Comparison of ENCODE assay signal across 28 mouse cellular contexts in genomic region chr6:40613260-40613852, GRCm38 (mm10). TPM values are rescaled to one million over a fixed set of nuclear protein-coding genes. Genes with fewer than 3 reads are reported as not detected.
DNase-seq lines count a peak whose midpoint lies in the region; ATAC-seq lines count a peak whose summit lies in the region.
"Had no signal": no experiment of that assay in that cellular context is flagged by ENCODE, and none has a peak within 500 bp of the region (broad histone marks: within the 10 kb centered on the region; RNA-seq: fewer than 3 reads in every experiment).

Gene Tas2r138, minus strand, starts transcription at chr6:40613310.

- no peaks in the 10 kb centered on the region for H3K36me3 ChIP-seq in forebrain, embryonic 10.5 days (replicated peaks)
- H3K36me3 ChIP-seq: embryonic facial prominence, embryonic 13.5 days; embryonic facial prominence, embryonic 15.5 days; forebrain, embryonic 15.5 days; G1E had no signal

- H3K27me3 ChIP-seq in forebrain, embryonic 10.5 days (ENCODE audit: poor library complexity, severe bottlenecking): no peaks in the 10 kb centered on the region
- H3K27me3 ChIP-seq: embryonic facial prominence, embryonic 13.5 days; embryonic facial prominence, embryonic 15.5 days; forebrain, embryonic 13.5 days; forebrain, embryonic 15.5 days had no signal

- H3K27ac ChIP-seq in forebrain, embryonic 10.5 days: no peak within 1 kb of the TSS
- H3K27ac ChIP-seq: embryonic facial prominence, embryonic 13.5 days; embryonic facial prominence, embryonic 15.5 days; forebrain, embryonic 13.5 days; forebrain, embryonic 15.5 days had no signal

- DNase-seq in A20 (ENCODE audit: low read depth, low spot score): peak; percentile 87
- no peak for DNase-seq in left cerebral cortex, postnatal 4 days
- DNase-seq in forebrain, embryonic 10.5 days (ENCODE audit: extremely low spot score, low spot score): no peak
- no peak for DNase-seq in left cerebral cortex, postnatal 36 days (ENCODE audit: low spot score in 2 of 2)
- DNase-seq: adrenal gland, adult 8-10 months; adrenal gland, postnatal 14 days; adrenal gland, postnatal 36 days; cerebellum, adult 11-12 months; cerebellum, adult 2 months; cerebellum, adult 9-10 months; cerebellum, postnatal 10 days; cerebellum, postnatal 25 days; embryo, embryonic 11 days; forebrain, postnatal 0 days had no signal

- H3K9me3 ChIP-seq in forebrain, embryonic 10.5 days: no peaks in the 10 kb centered on the region
- H3K9me3 ChIP-seq: embryonic facial prominence, embryonic 13.5 days; embryonic facial prominence, embryonic 15.5 days; forebrain, embryonic 13.5 days; forebrain, embryonic 15.5 days; G1E had no signal

- H3K4me3 ChIP-seq in forebrain, embryonic 10.5 days: no peak within 1 kb of the TSS
- H3K4me3 ChIP-seq: embryonic facial prominence, embryonic 13.5 days; embryonic facial prominence, embryonic 15.5 days; erythroblast, embryonic 14.5 days; forebrain, embryonic 13.5 days; forebrain, embryonic 15.5 days had no signal

- intact Hi-C loops in left cerebral cortex, postnatal 4 days (cut with DNase I): loop anchor here (10.0 kb wide), 1 partner anchor 231 kb away; no protein-coding TSS in a partner anchor
- intact Hi-C loops in left cerebral cortex, postnatal 36 days (cut with DNase I): no loop called here

- ATAC-seq in common myeloid progenitor, adult 5-6 weeks (replicated peaks; ENCODE audit: low read depth, poor library complexity, severe bottlenecking): peak; percentile 45; the same call in 1 of the 2 replicates
- ATAC-seq in megakaryocyte, adult 5-6 weeks (ENCODE audit: poor library complexity, severe bottlenecking): peak; percentile 73
- ATAC-seq: activated CD4-positive, CD25-positive, alpha-beta regulatory T cell, adult 4 months; forebrain, embryonic 13.5 days; forebrain, embryonic 15.5 days; forebrain, postnatal 0 days; Patski had no signal

- 95% methylated on average over 4 of the region's 4 CpGs for WGBS in forebrain, embryonic 10.5 days

- no peaks in the 10 kb centered on the region for H3K4me1 ChIP-seq in forebrain, embryonic 10.5 days
- H3K4me1 ChIP-seq: embryonic facial prominence, embryonic 13.5 days; embryonic facial prominence, embryonic 15.5 days; forebrain, embryonic 13.5 days had no signal

RNA-seq across cellular contexts. Expression of gene Tas2r138, which starts in this region (rescaled TPM):
- not detected in 2 replicates for total RNA-seq in common myeloid progenitor, adult 5-6 weeks (2017)
- total RNA-seq in megakaryocyte, adult 5-6 weeks (2015): not detected in 2 replicates
- not detected in 2 replicates for total RNA-seq in megakaryocyte, adult 5-6 weeks (2017)
- not detected for total RNA-seq in left cerebral cortex, postnatal 4 days (2021)
- polyA plus RNA-seq in forebrain, embryonic 10.5 days (2016; fragmentation: Nextera tagmentation; extraction: Ambion mirVana): not detected in 2 replicates
- total RNA-seq in left cerebral cortex, postnatal 36 days (2021): not detected
- total RNA-seq: adrenal gland, adult 18-20 months; adrenal gland, adult 8-10 months; adrenal gland, postnatal 14 days; adrenal gland, postnatal 36 days; forebrain, postnatal 0 days; G1E had no signal
- polyA plus RNA-seq: activated CD4-positive, CD25-positive, alpha-beta regulatory T cell, adult 4 months; C2C12; cerebellum, adult 2 months; embryonic facial prominence, embryonic 11.5 days; embryonic facial prominence, embryonic 13.5 days; embryonic facial prominence, embryonic 15.5 days; erythroblast, embryonic 14.5 days; forebrain, embryonic 11.5 days; forebrain, embryonic 13.5 days; forebrain, embryonic 15.5 days; forebrain, postnatal 0 days; G1E; Patski had no signal

Comparison
In these comparisons a context has a peak if more than half of its experiments do, and no peak if none do; other contexts are left out.
1. Peak in ATAC-seq in common myeloid progenitor, adult 5-6 weeks; RNA of the gene not detected or under 1 TPM.
2. Peak in ATAC-seq in megakaryocyte, adult 5-6 weeks; RNA of the gene not detected or under 1 TPM.